ENCODE assay signal across 16 mouse cellular contexts in genomic region chr2:147623116-147623515, GRCm38 (mm10).
"Had no signal": no experiment of that assay in that cellular context is flagged by ENCODE, and none has a peak within 500 bp of the region (broad histone marks: within the 10 kb centered on the region; RNA-seq: fewer than 3 reads in every experiment).

No protein-coding gene starts in this region.

- H3K4me1 ChIP-seq: liver, embryonic 12.5 days; liver, embryonic 15.5 days; midbrain, embryonic 13.5 days; neural tube, embryonic 13.5 days had no signal

- H3K27me3 ChIP-seq: limb, embryonic 13.5 days; liver, embryonic 12.5 days; liver, embryonic 15.5 days; midbrain, embryonic 13.5 days; neural tube, embryonic 13.5 days had no signal

- H3K27ac ChIP-seq: kidney, postnatal 0 days; limb, embryonic 13.5 days; liver, embryonic 12.5 days; liver, embryonic 15.5 days; midbrain, embryonic 13.5 days; neural tube, embryonic 13.5 days had no signal

- H3K9me3 ChIP-seq: limb, embryonic 13.5 days; liver, embryonic 12.5 days; liver, embryonic 15.5 days; midbrain, embryonic 13.5 days; neural tube, embryonic 13.5 days had no signal

- DNase-seq: kidney, adult 2 months; kidney, postnatal 25 days; liver; lung, adult 2 months; lung, postnatal 14 days; lung, postnatal 4 days; thymus, adult 2 months; thymus, postnatal 14 days; thymus, postnatal 4 days had no signal

- H3K36me3 ChIP-seq: limb, embryonic 13.5 days; liver, embryonic 12.5 days; liver, embryonic 15.5 days; midbrain, embryonic 13.5 days; neural tube, embryonic 13.5 days had no signal

- H3K4me3 ChIP-seq: limb, embryonic 13.5 days; liver, embryonic 12.5 days; liver, embryonic 15.5 days; midbrain, embryonic 13.5 days; myocyte; neural tube, embryonic 13.5 days had no signal
